In the genomic region with DNA sequence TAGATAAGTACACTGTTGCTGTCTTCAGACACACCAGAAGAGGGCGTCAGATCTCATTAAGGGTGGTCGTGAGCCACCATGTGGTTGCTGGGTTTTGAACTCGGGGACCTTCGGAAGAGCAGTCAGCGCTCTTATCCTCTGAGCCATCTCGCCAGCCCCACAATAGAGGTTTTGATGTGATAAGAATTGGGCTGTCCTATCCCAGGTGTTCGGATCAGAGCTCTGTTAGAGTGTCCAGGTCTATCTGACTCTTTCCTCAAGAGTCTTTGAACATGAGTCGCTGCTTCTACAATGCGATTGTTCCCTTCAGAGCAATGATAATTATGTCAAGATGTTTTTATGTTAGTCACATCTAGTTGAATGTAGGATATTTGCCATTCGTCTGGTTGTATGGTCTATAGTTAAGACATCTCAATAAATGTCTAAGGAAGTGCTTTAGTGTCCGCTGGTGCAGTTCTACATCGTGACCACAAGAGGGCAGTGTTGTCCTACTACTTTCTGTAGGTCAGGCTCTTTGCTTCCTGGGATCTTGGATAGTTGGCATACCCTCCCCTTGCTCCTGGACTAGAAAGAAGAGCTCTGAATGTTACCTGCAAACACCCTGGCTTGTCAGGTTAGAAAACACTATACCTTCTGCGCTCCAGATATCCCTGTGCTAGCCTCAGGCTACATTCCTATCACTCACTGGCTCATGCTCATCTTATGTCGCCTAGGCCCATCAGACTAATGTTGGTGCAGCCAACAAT, we compare ENCODE assay signal across 9 mouse cellular contexts. TPM values are rescaled to one million over a fixed set of nuclear protein-coding genes. Genes with fewer than 3 reads are reported as not detected.
DNase-seq lines count a peak whose midpoint lies in the region; ATAC-seq and TF ChIP-seq lines count a peak whose summit lies in the region.
"Had no signal": no experiment of that assay in that cellular context is flagged by ENCODE, and none has a peak within 500 bp of the region (broad histone marks: within the 10 kb centered on the region; RNA-seq: fewer than 3 reads in every experiment).

No protein-coding gene starts in this region.

- H3K27ac ChIP-seq in liver, adult 2 months (replicated peaks; ENCODE audit: insufficient read depth, low read depth, low read length) = no peak overlapping the region
- H3K27ac ChIP-seq in liver, embryonic 11.5 days (ENCODE audit: low read depth, low read length) = no peak overlapping the region

- 33% methylated on average over 14 of the region's 14 CpGs for WGBS in liver, adult 2 months
- 33% methylated on average over 14 of the region's 14 CpGs for WGBS in liver, embryonic 11.5 days

- no peaks in the 10 kb centered on the region for H3K79me2 ChIP-seq in liver, adult 2 months (ENCODE audit: control insufficient read depth, insufficient read depth, low read length)

- in situ Hi-C loops in Patski (cut with MboI; ENCODE audit: low pct_unique_long_range_greater_than_20kb) = loop anchor here (5.0 to 10.0 kb wide), 3 partner anchors 118 to 595 kb away; partner anchors contain the start of genes BC049762, Clk4 and Zfp354a

- H3K27me3 ChIP-seq in liver, adult 2 months (ENCODE audit: control insufficient read depth, insufficient read depth, low read length) = no peaks in the 10 kb centered on the region
- H3K27me3 ChIP-seq in liver, embryonic 11.5 days (replicated peaks; ENCODE audit: control insufficient read depth, insufficient read depth, low read length) = no peaks in the 10 kb centered on the region
- H3K27me3 ChIP-seq in Patski = peaks cover 8% of the 10 kb centered on the region

- H3K36me3 ChIP-seq in liver, adult 2 months (ENCODE audit: control insufficient read depth, insufficient read depth, low read length) = no peaks in the 10 kb centered on the region
- H3K36me3 ChIP-seq in liver, embryonic 11.5 days (ENCODE audit: control insufficient read depth, insufficient read depth, low read length) = no peaks in the 10 kb centered on the region

- no peak overlapping the region for H3K4me3 ChIP-seq in liver, adult 2 months (ENCODE audit: insufficient read depth, low read depth, low read length)
- H3K4me3 ChIP-seq in liver, embryonic 11.5 days (ENCODE audit: low read depth, low read length) = no peak overlapping the region

- TF ChIP-seq POLR2A in liver, adult 2 months (IDR thresholded peaks at IDR 0.05; ENCODE audit: extremely low read depth, insufficient read depth, low read length) = no peak

- POLR2A ChIA-PET in Patski (lab: Charles Lee) = interaction anchor here (0.9 kb wide), 2 partner anchors 8 to 324 kb away, joined by 3 read pairs; partner anchors contain the start of gene Zfp354b

- no peak overlapping the region for H3K9ac ChIP-seq in liver, adult 2 months (ENCODE audit: low read depth, low read length)
- no peak overlapping the region for H3K9ac ChIP-seq in liver, embryonic 11.5 days (ENCODE audit: low read depth, low read length)

- H3K9me3 ChIP-seq in liver, embryonic 11.5 days (ENCODE audit: control insufficient read depth, low read length) = no peaks in the 10 kb centered on the region

- DNase-seq in liver, adult 2 months (ENCODE audit: extremely low read depth, low read depth, low spot score) = peak; percentile 55
- DNase-seq in liver, embryonic 11.5 days (ENCODE audit: low spot score) = no peak
- DNase-seq in Patski (ENCODE audit: low read depth, low spot score) = no peak
- peak; percentile 78 for DNase-seq in embryo, embryonic 11 days
- DNase-seq in induced T-regulatory cell, adult 2 months (ENCODE audit: low read depth) = peak; percentile 60
- DNase-seq in yolk sac, embryonic 10.5 days (ENCODE audit: low spot score) = peak; percentile 22
- no peak for DNase-seq in urinary bladder, adult 2 months (ENCODE audit: low spot score)

- no peak overlapping the region for H3K4me2 ChIP-seq in liver, embryonic 11.5 days

- H3K4me1 ChIP-seq in liver, adult 2 months (ENCODE audit: control insufficient read depth, insufficient read depth, low read length) = no peaks in the 10 kb centered on the region
- H3K4me1 ChIP-seq in liver, embryonic 11.5 days (replicated peaks; ENCODE audit: control insufficient read depth, insufficient read depth, low read length) = no peaks in the 10 kb centered on the region

- ATAC-seq in liver, embryonic 11.5 days (replicated peaks; ENCODE audit: low FRiP score) = no peak
- peak; percentile 66 for ATAC-seq in Patski
- peak; percentile 88 for ATAC-seq in megakaryocyte progenitor cell, adult 5-6 weeks (replicated peaks; ENCODE audit: poor library complexity)

- TF ChIP-seq CTCF in liver, adult 2 months (IDR thresholded peaks at IDR 0.05; ENCODE audit: low read depth, low read length) = peak; percentile 70
- peak; percentile 89 for TF ChIP-seq CTCF in Patski (IDR thresholded peaks at IDR 0.05)

- CTCF ChIA-PET in Patski (lab: Charles Lee) = interaction anchor here (0.6 to 1.2 kb wide), 9 partner anchors 9 to 600 kb away, joined by 3 to 4 read pairs (median 3); partner anchors contain the start of gene Prop1

RNA-seq across cellular contexts. Expression of gene 4933414I15Rik, which starts 3.8 kb away (rescaled TPM):
- total RNA-seq in liver, adult 2 months (2014; rRNA removed) = not detected in 2 replicates
- not detected in 2 replicates for polyA plus RNA-seq in liver, adult 2 months (2012; rRNA removed)
- polyA plus RNA-seq in liver, embryonic 11.5 days (2014; fragmentation: Nextera tagmentation; extraction: Ambion mirVana) = not detected in 2 replicates
- not detected for polyA plus RNA-seq in Patski (2021)
- not detected in 2 replicates for total RNA-seq in megakaryocyte progenitor cell, adult 5-6 weeks (2015)
- total RNA-seq in megakaryocyte progenitor cell, adult 5-6 weeks (2017) = not detected in 2 replicates
- not detected in 2 replicates for polyA plus RNA-seq in urinary bladder, adult 2 months (2012; rRNA removed)

RNA-seq across cellular contexts. Expression of gene Zfp354b, which starts 8.4 kb away (rescaled TPM):
- total RNA-seq in liver, adult 2 months (2014; rRNA removed) = 1.7 and 3.4 TPM in 2 replicates
- polyA plus RNA-seq in liver, adult 2 months (2012; rRNA removed) = 0.38 and 0.50 TPM in 2 replicates
- 0.47 and 0.51 TPM in 2 replicates for polyA plus RNA-seq in liver, embryonic 11.5 days (2014; fragmentation: Nextera tagmentation; extraction: Ambion mirVana)
- 2.0 TPM for polyA plus RNA-seq in Patski (2021)
- 0.10 TPM in 1 of 2 replicates, not detected in the other for total RNA-seq in megakaryocyte progenitor cell, adult 5-6 weeks (2015)
- total RNA-seq in megakaryocyte progenitor cell, adult 5-6 weeks (2017) = 0.27 TPM in 1 of 2 replicates, not detected in the other
- 2.1 and 2.6 TPM in 2 replicates for polyA plus RNA-seq in urinary bladder, adult 2 months (2012; rRNA removed)

RNA-seq across cellular contexts. Expression of gene Prop1, which starts 13.8 kb away (rescaled TPM):
- total RNA-seq in liver, adult 2 months (2014; rRNA removed) = not detected in 2 replicates
- not detected in 2 replicates for polyA plus RNA-seq in liver, adult 2 months (2012; rRNA removed)
- not detected in 2 replicates for polyA plus RNA-seq in liver, embryonic 11.5 days (2014; fragmentation: Nextera tagmentation; extraction: Ambion mirVana)
- polyA plus RNA-seq in Patski (2021) = not detected
- total RNA-seq in megakaryocyte progenitor cell, adult 5-6 weeks (2015) = not detected in 2 replicates
- not detected in 2 replicates for total RNA-seq in megakaryocyte progenitor cell, adult 5-6 weeks (2017)
- polyA plus RNA-seq in urinary bladder, adult 2 months (2012; rRNA removed) = not detected in 2 replicates
- polyA plus RNA-seq: gonadal fat pad, adult 2 months had no signal

RNA-seq across cellular contexts. Expression of gene Zfp2, which starts 23.8 kb away (rescaled TPM):
- 4.3 and 5.1 TPM in 2 replicates for total RNA-seq in liver, adult 2 months (2014; rRNA removed)
- polyA plus RNA-seq in liver, adult 2 months (2012; rRNA removed) = 1.1 and 1.5 TPM in 2 replicates
- 10.0 and 10.6 TPM in 2 replicates for polyA plus RNA-seq in liver, embryonic 11.5 days (2014; fragmentation: Nextera tagmentation; extraction: Ambion mirVana)
- polyA plus RNA-seq in Patski (2021) = 10.7 TPM
- 1.8 and 3.8 TPM in 2 replicates for total RNA-seq in megakaryocyte progenitor cell, adult 5-6 weeks (2015)
- total RNA-seq in megakaryocyte progenitor cell, adult 5-6 weeks (2017) = 0.68 and 0.96 TPM in 2 replicates
- 5.1 and 5.3 TPM in 2 replicates for polyA plus RNA-seq in urinary bladder, adult 2 months (2012; rRNA removed)

RNA-seq across cellular contexts. Expression of gene Olfr1378, which starts 26.5 kb away (rescaled TPM):
- not detected in 2 replicates for total RNA-seq in liver, adult 2 months (2014; rRNA removed)
- polyA plus RNA-seq in liver, adult 2 months (2012; rRNA removed) = not detected in 2 replicates
- not detected in 2 replicates for polyA plus RNA-seq in liver, embryonic 11.5 days (2014; fragmentation: Nextera tagmentation; extraction: Ambion mirVana)
- not detected for polyA plus RNA-seq in Patski (2021)
- not detected in 2 replicates for total RNA-seq in megakaryocyte progenitor cell, adult 5-6 weeks (2015)
- not detected in 2 replicates for total RNA-seq in megakaryocyte progenitor cell, adult 5-6 weeks (2017)
- polyA plus RNA-seq in urinary bladder, adult 2 months (2012; rRNA removed) = not detected in 2 replicates
- polyA plus RNA-seq: gonadal fat pad, adult 2 months had no signal

Comparison
In these comparisons a context has a peak if more than half of its experiments do, and no peak if none do; other contexts are left out.
1. DNase-seq: peak in liver, adult 2 months (single experiment), embryo, embryonic 11 days (single experiment), induced T-regulatory cell, adult 2 months (single experiment) and yolk sac, embryonic 10.5 days (single experiment); none in liver, embryonic 11.5 days (single experiment), Patski (single experiment) and urinary bladder, adult 2 months (single experiment).